Mouse (Mus musculus) liver, postnatal 0 days (tissue): ENCODE measurements around the gene Wwp2.

Experiments
- CTCF ChIP-seq: sonication (generic); IDR thresholded peaks from 2 replicates; pipeline ENCODE4 v1.5.1; 2016; ENCODE audit warnings: antibody characterized with exemption, low read depth
- EP300 ChIP-seq: IDR thresholded peaks from 2 replicates; pipeline ENCODE4 v1.6.1; 2016; ENCODE audit warnings: antibody characterized with exemption, low read depth, mild to moderate bottlenecking

- no peak for TF ChIP-seq EP300
- TF ChIP-seq CTCF: no peak
Observed at GRCm38 (mm10) chr8:107540623-107541022, 104.5 kb downstream of the Wwp2 start.
